Mouse (Mus musculus) small intestine, adult 2 months (tissue): Measurements from ENCODE around the gene Cd248.

ENCODE experiments used
- CTCF ChIP-seq: fragments of 200-500 bp; IDR thresholded peaks from 2 replicates; pipeline ENCODE4 v1.5.1; 2012; ENCODE audit warnings: low read depth, mild to moderate bottlenecking, control low read depth, inconsistent platforms, low read length, moderate library complexity, mixed read lengths; ENCODE audit not compliant: insufficient replicate concordance, insufficient read length; ENCODE audit errors: extremely low read depth
- POLR2A ChIP-seq: fragments of 200-500 bp; IDR thresholded peaks from 2 replicates; pipeline ENCODE4 v1.6.1; 2012; ENCODE audit warnings: low read depth, mild to moderate bottlenecking, control low read depth, inconsistent platforms, low read length, moderate library complexity

GRCm38 (mm10) chr19:5051031-5051430 is 16.8 kb upstream of the Cd248 start:
- TF ChIP-seq POLR2A, result no peak
- TF ChIP-seq CTCF, result no peak
